Mouse (Mus musculus): ENCODE measurements around the gene Nav2.

GRCm38 (mm10) chr7:49454601-49455000 is 546.1 kb downstream of the Nav2 start:
- no peak for TF ChIP-seq CTCF (conservative IDR thresholded peaks at IDR 0.05; ENCODE audit: low read length)
- TF ChIP-seq NANOG (IDR thresholded peaks at IDR 0.05; ENCODE audit: borderline replicate concordance, low read length) = no peak

Data from E14TG2a.4 (cell line).